Mouse (Mus musculus) lung, embryonic 14.5 days (tissue): Measurements from ENCODE around the gene Gm15517. TPM values are rescaled to one million over a fixed set of nuclear protein-coding genes. Genes with fewer than 3 reads are reported as not detected.
"Not testable (repeated sequence)": the region's sequence is repeated elsewhere in the genome, so short reads cannot be mapped to it uniquely, and the experiment has no call there.

Experiments used
- ATAC-seq: fragments of 200-750 bp; cut with Nextera tagmentation; 2 replicates; pipeline ENCODE4 v1.8.0; 2017; ENCODE audit warnings: mild to moderate bottlenecking, moderate TSS enrichment, moderate library complexity; ENCODE audit not compliant: insufficient read depth
- DNase-seq: peaks from one replicate; pipeline ENCODE4 v3.0.0-alpha.2; 2015
- H3K27ac ChIP-seq: fragments of 300-500 bp; sonication (generic); 2 replicates; pipeline ENCODE4 v1.5.1; 2014; ENCODE audit warnings: low read depth, mild to moderate bottlenecking, moderate library complexity
- H3K27me3 ChIP-seq: fragments of 300-500 bp; sonication (generic); 2 replicates; pipeline ENCODE4 v1.6.1; 2014; ENCODE audit warnings: low read length, control low read depth; ENCODE audit not compliant: insufficient read depth
- H3K36me3 ChIP-seq: fragments of 300-500 bp; sonication (generic); 2 replicates; pipeline ENCODE4 v1.6.1; 2014; ENCODE audit warnings: control low read depth; ENCODE audit not compliant: insufficient read depth
- H3K4me1 ChIP-seq: fragments of 300-500 bp; sonication (generic); 2 replicates; pipeline ENCODE4 v1.6.1; 2014; ENCODE audit warnings: antibody characterized with exemption, control low read depth; ENCODE audit not compliant: insufficient read depth
- H3K4me2 ChIP-seq: fragments of 300-500 bp; sonication (generic); 2 replicates; pipeline ENCODE4 v1.6.1; 2014; ENCODE audit warnings: mild to moderate bottlenecking
- H3K4me3 ChIP-seq: fragments of 300-500 bp; sonication (generic); 2 replicates; pipeline ENCODE4 v1.5.1; 2014; ENCODE audit warnings: low read depth, low read length
- H3K9ac ChIP-seq: fragments of 300-500 bp; sonication (generic); 2 replicates; pipeline ENCODE4 v1.6.1; 2014
- H3K9me3 ChIP-seq: fragments of 300-500 bp; sonication (generic); 2 replicates; pipeline ENCODE4 v1.6.1; 2016; ENCODE audit warnings: low read depth, low read length, control low read depth
- CTCF ChIP-seq: IDR thresholded peaks from 2 replicates; pipeline ENCODE4 v1.5.1; 2016; ENCODE audit warnings: antibody characterized with exemption, low read depth
- WGBS: fragments of 180-500 bp; shearing (Covaris S2); extraction: QIAGEN DNeasy Blood & Tissue Kit; methylation state at CpG from one replicate; pipeline ENCODE4 v1.1.7; 2014; 5-methylcytosine and 5-hydroxymethylcytosine counted together
- polyA plus RNA-seq: library from polyadenylated mRNA; unstranded; fragments of >200 nt; fragmentation: Nextera tagmentation; extraction: Ambion mirVana; gene quantifications from 2 replicates; pipeline ENCODE4 v1.2.1, GENCODE M21; 2014

Gm15517 gene
- polyA plus RNA-seq, 1 experiment from 2014 or later: not detected

- Histone ChIP-seq H3K4me1 (no peaks in the 10 kb centered on the region), H3K27ac (no peak overlapping the region), H3K27me3 (no peaks in the 10 kb centered on the region), H3K9ac (no peak overlapping the region), H3K36me3 (no peaks in the 10 kb centered on the region), H3K4me2 (no peak overlapping the region), H3K4me3 (no peak overlapping the region), H3K9me3 (no peaks in the 10 kb centered on the region)
- 58% methylated on average over 1 of the region's 1 CpGs for WGBS
- ATAC-seq (no peak), DNase-seq (no peak)
- TF ChIP-seq CTCF: no peak
These were observed 19.7 kb downstream of the Gm15517 start for GRCm38 (mm10) chr7:44280959-44281358.

- ATAC-seq (no peak), DNase-seq (no peak)
- Histone ChIP-seq H3K9me3 (no peaks in the 10 kb centered on the region), H3K27me3 (no peaks in the 10 kb centered on the region), H3K4me1 (no peaks in the 10 kb centered on the region), H3K27ac (no peak overlapping the region), H3K4me2 (no peak overlapping the region), H3K36me3 (no peaks in the 10 kb centered on the region), H3K9ac (no peak overlapping the region), H3K4me3 (no peak overlapping the region)
- 64% methylated on average over 7 of the region's 7 CpGs for WGBS
- no peak for TF ChIP-seq CTCF
These were observed 20.3 kb downstream of the Gm15517 start for GRCm38 (mm10) chr7:44281586-44281985.

- Histone ChIP-seq H3K27me3 (no peaks in the 10 kb centered on the region), H3K4me3 (no peak overlapping the region), H3K4me1 (no peaks in the 10 kb centered on the region), H3K36me3 (no peaks in the 10 kb centered on the region), H3K27ac (no peak overlapping the region), H3K9me3 (no peaks in the 10 kb centered on the region), H3K9ac (no peak overlapping the region), H3K4me2 (no peak overlapping the region)
- ATAC-seq (no peak), DNase-seq (no peak)
- no peak for TF ChIP-seq CTCF
- 47% methylated on average over 7 of the region's 7 CpGs for WGBS
These were observed 26.5 kb downstream of the Gm15517 start for GRCm38 (mm10) chr7:44287760-44288159.

GRCm38 (mm10) chr7:44290986-44291385 is 29.7 kb downstream of the Gm15517 start:
- no peaks in the 10 kb centered on the region for H3K9me3 ChIP-seq
- DNase-seq (no peak), ATAC-seq (no peak)
- H3K27me3 ChIP-seq: no peaks in the 10 kb centered on the region
- H3K9ac ChIP-seq: no peak overlapping the region
- no peaks in the 10 kb centered on the region for H3K4me1 ChIP-seq
- no peak overlapping the region for H3K27ac ChIP-seq
- no peak overlapping the region for H3K4me3 ChIP-seq
- no peak overlapping the region for H3K4me2 ChIP-seq
- 77% methylated on average over 4 of the region's 4 CpGs for WGBS
- H3K36me3 ChIP-seq: no peaks in the 10 kb centered on the region
- no peak for TF ChIP-seq CTCF

GRCm38 (mm10) chr7:44291418-44291817 is 30.2 kb downstream of the Gm15517 start:
- no peak overlapping the region for H3K9ac ChIP-seq
- no peaks in the 10 kb centered on the region for H3K9me3 ChIP-seq
- no peaks in the 10 kb centered on the region for H3K36me3 ChIP-seq
- no peak for ATAC-seq
- H3K4me2 ChIP-seq: no peak overlapping the region
- H3K27me3 ChIP-seq: no peaks in the 10 kb centered on the region
- H3K4me1 ChIP-seq: no peaks in the 10 kb centered on the region
- no peak overlapping the region for H3K27ac ChIP-seq
- H3K4me3 ChIP-seq: no peak overlapping the region
- WGBS: 48% methylated on average over 4 of the region's 4 CpGs
- TF ChIP-seq CTCF: no peak
- DNase-seq: no peak

GRCm38 (mm10) chr7:44297501-44297900 is 36.3 kb downstream of the Gm15517 start:
- H3K9ac ChIP-seq, ATAC-seq, H3K9me3 ChIP-seq, H3K27ac ChIP-seq, H3K4me1 ChIP-seq, H3K4me3 ChIP-seq, H3K36me3 ChIP-seq, H3K4me2 ChIP-seq, H3K27me3 ChIP-seq, DNase-seq: not testable (repeated sequence)
- WGBS: 71% methylated on average over 2 of the region's 2 CpGs

GRCm38 (mm10) chr7:44303346-44304340 is 42.4 kb downstream of the Gm15517 start:
- H3K36me3 ChIP-seq: no peaks in the 10 kb centered on the region
- DNase-seq (peak; percentile 9), ATAC-seq (no peak)
- peaks cover 10% of the 10 kb centered on the region; the same call in 1 of the 2 replicates for H3K4me1 ChIP-seq
- H3K27ac ChIP-seq: peak overlapping the region; percentile 90
- H3K27me3 ChIP-seq: no peaks in the 10 kb centered on the region
- peak overlapping the region; percentile 72 for H3K4me3 ChIP-seq
- 79% methylated on average over 14 of the region's 14 CpGs for WGBS
- no peak for TF ChIP-seq CTCF
- peak overlapping the region; percentile 88 for H3K4me2 ChIP-seq
- no peaks in the 10 kb centered on the region for H3K9me3 ChIP-seq
- H3K9ac ChIP-seq: peak overlapping the region; percentile 91
